Mouse (Mus musculus) 416B (cell line): ENCODE data around the gene Pde4a.
"Not testable (repeated sequence)": the region's sequence is repeated elsewhere in the genome, so short reads cannot be mapped to it uniquely, and the experiment has no call there.

Experiments
- DNase-seq: peaks from one replicate; pipeline ENCODE4 v3.0.0; 2011; ENCODE audit warnings: low read depth

Pde4a gene

GRCm38 (mm10) chr9:21220490-21221382 lies 55.2 kb downstream of the Pde4a start:
- DNase-seq: peak; percentile 97

- DNase-seq: peak; percentile 92
Observed at GRCm38 (mm10) chr9:21221383-21221929, 55.9 kb downstream of the Pde4a start.

GRCm38 (mm10) chr9:21223490-21223889 lies 58.0 kb downstream of the Pde4a start:
- not testable (repeated sequence) for DNase-seq

GRCm38 (mm10) chr9:21223906-21224305 lies 58.4 kb downstream of the Pde4a start:
- DNase-seq: no peak

- no peak for DNase-seq
Observed at GRCm38 (mm10) chr9:21224576-21225414, 59.3 kb downstream of the Pde4a start.

- DNase-seq: no peak
Observed at GRCm38 (mm10) chr9:21225415-21225758, 59.9 kb downstream of the Pde4a start.

GRCm38 (mm10) chr9:21227342-21227741 lies 61.8 kb downstream of the Pde4a start:
- DNase-seq: no peak

GRCm38 (mm10) chr9:21231551-21231950 lies 66.0 kb downstream of the Pde4a start:
- DNase-seq: peak; percentile 33

- DNase-seq: no peak
Observed at GRCm38 (mm10) chr9:21232867-21233266, 67.4 kb downstream of the Pde4a start.

GRCm38 (mm10) chr9:21233366-21233765 lies 67.9 kb downstream of the Pde4a start:
- no peak for DNase-seq

GRCm38 (mm10) chr9:21233805-21234204 lies 68.3 kb downstream of the Pde4a start:
- DNase-seq: no peak

- peak; percentile 43 for DNase-seq
Observed at GRCm38 (mm10) chr9:21235341-21235740, 69.8 kb downstream of the Pde4a start.

- no peak for DNase-seq
Observed at GRCm38 (mm10) chr9:21236991-21237367, 71.5 kb downstream of the Pde4a start.

- DNase-seq: peak; percentile 70
Observed at GRCm38 (mm10) chr9:21237368-21238003, 72.0 kb downstream of the Pde4a start.

GRCm38 (mm10) chr9:21238004-21238732 lies 72.7 kb downstream of the Pde4a start:
- DNase-seq: peak; percentile 52

GRCm38 (mm10) chr9:21238733-21239464 lies 73.4 kb downstream of the Pde4a start, which contains the start of gene Keap1:
Gene Keap1, minus strand, starts transcription at chr9:21239361.
- DNase-seq: peak; percentile 64

GRCm38 (mm10) chr9:21239465-21239848 lies 73.9 kb downstream of the Pde4a start:
- peak; percentile 53 for DNase-seq

GRCm38 (mm10) chr9:21241343-21241742 lies 75.8 kb downstream of the Pde4a start:
- peak; percentile 93 for DNase-seq

- no peak for DNase-seq
Observed at GRCm38 (mm10) chr9:21243826-21244427, 78.4 kb downstream of the Pde4a start.

- no peak for DNase-seq
Observed at GRCm38 (mm10) chr9:21244428-21245112, 79.1 kb downstream of the Pde4a start.
